8 mouse cellular contexts compared by ENCODE assay signal in genomic region chr2:125122288-125122623, GRCm38 (mm10). TPM values are rescaled to one million over a fixed set of nuclear protein-coding genes. Genes with fewer than 3 reads are reported as not detected.
A peak's percentile ranks its signal among the peaks of the same experiment; 100 is the strongest.
DNase-seq lines count a peak whose midpoint lies in the region; ATAC-seq and TF ChIP-seq lines count a peak whose summit lies in the region.

No protein-coding gene starts in this region.

- no peak for TF ChIP-seq CTCF in embryonic fibroblast, embryonic 13.5 days (IDR thresholded peaks at IDR 0.05; ENCODE audit: borderline replicate concordance, insufficient read depth, low read length)

- no peak overlapping the region for H3K27ac ChIP-seq in neural tube, embryonic 11.5 days (ENCODE audit: low read depth, low read length)
- H3K27ac ChIP-seq in embryonic fibroblast, embryonic 13.5 days (ENCODE audit: insufficient read depth, low read length): peak overlapping the region; percentile 58
- H3K27ac ChIP-seq in liver, embryonic 11.5 days (ENCODE audit: low read depth, low read length): no peak overlapping the region; the same call in 1 of the 2 replicates
- peak overlapping the region; percentile 82 for H3K27ac ChIP-seq in stomach, embryonic 16.5 days (ENCODE audit: low read length)

- TF ChIP-seq POLR2A in embryonic fibroblast, embryonic 13.5 days (IDR thresholded peaks at IDR 0.05; ENCODE audit: low read depth, low read length): no peak

- peak overlapping the region; percentile 74 for H3K4me3 ChIP-seq in neural tube, embryonic 11.5 days (ENCODE audit: low read depth, low read length)
- peak overlapping the region; percentile 95 for H3K4me3 ChIP-seq in embryonic fibroblast, embryonic 13.5 days (ENCODE audit: insufficient read depth, low read length)
- peak overlapping the region; percentile 85 for H3K4me3 ChIP-seq in liver, embryonic 11.5 days (ENCODE audit: low read depth, low read length)
- peak overlapping the region; percentile 77 for H3K4me3 ChIP-seq in stomach, embryonic 16.5 days (replicated peaks; ENCODE audit: low read length)

- ATAC-seq in neural tube, embryonic 11.5 days (ENCODE audit: insufficient read depth, low FRiP score, low TSS enrichment): 0 out of 2 replicates have a peak, but pooled peaks have one; percentile 5
- ATAC-seq in liver, embryonic 11.5 days (replicated peaks; ENCODE audit: low FRiP score): no peak
- ATAC-seq in stomach, embryonic 16.5 days (ENCODE audit: insufficient read depth, low FRiP score): no peak

- no peaks in the 10 kb centered on the region; the same call in 1 of the 2 replicates for H3K36me3 ChIP-seq in neural tube, embryonic 11.5 days (ENCODE audit: control insufficient read depth, insufficient read depth, low read length)
- no peaks in the 10 kb centered on the region for H3K36me3 ChIP-seq in liver, embryonic 11.5 days (ENCODE audit: control insufficient read depth, insufficient read depth, low read length)
- H3K36me3 ChIP-seq in stomach, embryonic 16.5 days (ENCODE audit: control insufficient read depth, insufficient read depth, low read length): no peaks in the 10 kb centered on the region

- 12% methylated on average over 4 of the region's 4 CpGs for WGBS in neural tube, embryonic 11.5 days
- 13% methylated on average over 4 of the region's 4 CpGs for WGBS in liver, embryonic 11.5 days
- 7% methylated on average over 4 of the region's 4 CpGs for WGBS in stomach, embryonic 16.5 days

- peak overlapping the region; percentile 80 for H3K4me2 ChIP-seq in neural tube, embryonic 11.5 days (ENCODE audit: low read depth)
- H3K4me2 ChIP-seq in liver, embryonic 11.5 days: peak overlapping the region; percentile 87
- peak overlapping the region; percentile 79 for H3K4me2 ChIP-seq in stomach, embryonic 16.5 days (ENCODE audit: low read depth, low read length)

- H3K9ac ChIP-seq in neural tube, embryonic 11.5 days (ENCODE audit: low read length): peak overlapping the region; percentile 98
- H3K9ac ChIP-seq in liver, embryonic 11.5 days (ENCODE audit: low read depth, low read length): peak overlapping the region; percentile 95
- H3K9ac ChIP-seq in stomach, embryonic 16.5 days (ENCODE audit: low read length): peak overlapping the region; percentile 92

- H3K4me1 ChIP-seq in neural tube, embryonic 11.5 days (ENCODE audit: control insufficient read depth, insufficient read depth, low read length): peaks cover 12% of the 10 kb centered on the region; the same call in 1 of the 2 replicates
- peaks cover 5% of the 10 kb centered on the region; the same call in 1 of the 2 replicates for H3K4me1 ChIP-seq in embryonic fibroblast, embryonic 13.5 days (ENCODE audit: control insufficient read depth, insufficient read depth, low read length)
- H3K4me1 ChIP-seq in liver, embryonic 11.5 days (replicated peaks; ENCODE audit: control insufficient read depth, insufficient read depth, low read length): peaks cover 28% of the 10 kb centered on the region
- peaks cover 6% of the 10 kb centered on the region; the same call in 1 of the 2 replicates for H3K4me1 ChIP-seq in stomach, embryonic 16.5 days (ENCODE audit: control insufficient read depth, insufficient read depth, low read length)

- no peaks in the 10 kb centered on the region for H3K9me3 ChIP-seq in neural tube, embryonic 11.5 days (ENCODE audit: control insufficient read depth, low read length)
- H3K9me3 ChIP-seq in liver, embryonic 11.5 days (ENCODE audit: control insufficient read depth, low read length): no peaks in the 10 kb centered on the region
- H3K9me3 ChIP-seq in stomach, embryonic 16.5 days (replicated peaks; ENCODE audit: control insufficient read depth, low read length): no peaks in the 10 kb centered on the region

- no peaks in the 10 kb centered on the region for H3K27me3 ChIP-seq in neural tube, embryonic 11.5 days (ENCODE audit: control insufficient read depth, insufficient read depth, low read length)
- no peaks in the 10 kb centered on the region for H3K27me3 ChIP-seq in liver, embryonic 11.5 days (replicated peaks; ENCODE audit: control insufficient read depth, insufficient read depth, low read length)
- no peaks in the 10 kb centered on the region for H3K27me3 ChIP-seq in stomach, embryonic 16.5 days (ENCODE audit: control insufficient read depth, insufficient read depth, low read length)

- no peak for DNase-seq in neural tube, embryonic 11.5 days (ENCODE audit: low spot score)
- DNase-seq in neural tube, embryonic 10.5 days (ENCODE audit: extremely low spot score, low spot score): no peak
- DNase-seq in liver, embryonic 11.5 days (ENCODE audit: low spot score): no peak
- DNase-seq in spleen, postnatal 4 days (ENCODE audit: low spot score in 2 of 2): no peak
- no peak for DNase-seq in urinary bladder, postnatal 25 days (ENCODE audit: low spot score)
- no peak for DNase-seq in spleen, postnatal 36 days (ENCODE audit: low spot score in 2 of 2)

RNA-seq across cellular contexts. Expression of gene Myef2, which starts 1.2 kb away (rescaled TPM):
- 247 and 250 TPM in 2 replicates for polyA plus RNA-seq in neural tube, embryonic 11.5 days (2014; fragmentation: Nextera tagmentation; extraction: Ambion mirVana)
- 81.1 and 91.6 TPM in 2 replicates for polyA plus RNA-seq in embryonic fibroblast, embryonic 13.5 days (2011; ENCODE audit: insufficient read length, low read depth, missing spikeins)
- polyA plus RNA-seq in liver, embryonic 11.5 days (2014; fragmentation: Nextera tagmentation; extraction: Ambion mirVana): 75.9 and 76.9 TPM in 2 replicates
- 57.7 and 66.0 TPM in 2 replicates for polyA plus RNA-seq in stomach, embryonic 16.5 days (2015; fragmentation: Nextera tagmentation; extraction: Ambion mirVana)

RNA-seq across cellular contexts. Expression of gene Ctxn2, which starts 14.2 kb away (rescaled TPM):
- polyA plus RNA-seq in neural tube, embryonic 11.5 days (2014; fragmentation: Nextera tagmentation; extraction: Ambion mirVana): not detected in 2 replicates
- not detected in 2 replicates for polyA plus RNA-seq in embryonic fibroblast, embryonic 13.5 days (2011; ENCODE audit: insufficient read length, low read depth, missing spikeins)
- polyA plus RNA-seq in liver, embryonic 11.5 days (2014; fragmentation: Nextera tagmentation; extraction: Ambion mirVana): not detected in 2 replicates
- not detected in 2 replicates for polyA plus RNA-seq in stomach, embryonic 16.5 days (2015; fragmentation: Nextera tagmentation; extraction: Ambion mirVana)

RNA-seq across cellular contexts. Expression of gene Slc12a1, which starts 30.0 kb away (rescaled TPM):
- 0.05 and 0.07 TPM in 2 replicates for polyA plus RNA-seq in neural tube, embryonic 11.5 days (2014; fragmentation: Nextera tagmentation; extraction: Ambion mirVana)
- polyA plus RNA-seq in embryonic fibroblast, embryonic 13.5 days (2011; ENCODE audit: insufficient read length, low read depth, missing spikeins): 0.23 and 0.25 TPM in 2 replicates
- polyA plus RNA-seq in liver, embryonic 11.5 days (2014; fragmentation: Nextera tagmentation; extraction: Ambion mirVana): not detected in 2 replicates
- not detected in 2 replicates for polyA plus RNA-seq in stomach, embryonic 16.5 days (2015; fragmentation: Nextera tagmentation; extraction: Ambion mirVana)

RNA-seq across cellular contexts. Expression of gene Slc24a5, which starts 54.3 kb away (rescaled TPM):
- polyA plus RNA-seq in neural tube, embryonic 11.5 days (2014; fragmentation: Nextera tagmentation; extraction: Ambion mirVana): 5.0 and 7.0 TPM in 2 replicates
- 0.25 TPM in 1 of 2 replicates, not detected in the other for polyA plus RNA-seq in embryonic fibroblast, embryonic 13.5 days (2011; ENCODE audit: insufficient read length, low read depth, missing spikeins)
- 17.1 TPM in 2 replicates for polyA plus RNA-seq in liver, embryonic 11.5 days (2014; fragmentation: Nextera tagmentation; extraction: Ambion mirVana)
- 1.9 and 2.1 TPM in 2 replicates for polyA plus RNA-seq in stomach, embryonic 16.5 days (2015; fragmentation: Nextera tagmentation; extraction: Ambion mirVana)

Comparison
In these comparisons a context has a peak if more than half of its experiments do, and no peak if none do; other contexts are left out.
1. H3K27ac ChIP-seq: peak in embryonic fibroblast, embryonic 13.5 days (single experiment) and stomach, embryonic 16.5 days (single experiment); none in neural tube, embryonic 11.5 days (single experiment) and liver, embryonic 11.5 days (single experiment).
2. Peak in every context shown above with its lines, with median percentiles within 50 percentile points of each other: H3K4me2 ChIP-seq, H3K4me3 ChIP-seq and H3K9ac ChIP-seq.